Mouse (Mus musculus) myocyte (in vitro differentiated cells): Measurements from ENCODE around the gene Kmt2e.

Source experiments
- CEBPB ChIP-seq: IDR thresholded peaks from 2 replicates; pipeline ENCODE4 v1.6.1; 2011; ENCODE audit warnings: mild to moderate bottlenecking, moderate library complexity; ENCODE audit not compliant: poor library complexity, insufficient read depth, severe bottlenecking
- E2F4 ChIP-seq: IDR thresholded peaks from one replicate; pipeline ENCODE4 v1.6.1; 2011; ENCODE audit warnings: mild to moderate bottlenecking, control low read depth, moderate library complexity; ENCODE audit not compliant: insufficient read depth
- MAX ChIP-seq: IDR thresholded peaks from one replicate; pipeline ENCODE4 v1.6.1; 2011; ENCODE audit warnings: low read depth, mild to moderate bottlenecking, control low read depth
- MYOG ChIP-seq, 3 experiments: IDR thresholded peaks; one replicate each; pipeline ENCODE4 v1.6.1; 2011; ENCODE audit warnings: control low read depth in 2 of 3, low read depth in 2 of 3, mild to moderate bottlenecking in 2 of 3; ENCODE audit not compliant: insufficient read length in 2 of 3, control insufficient read depth in 1 of 3, insufficient read depth in 1 of 3
- POLR2A ChIP-seq: IDR thresholded peaks from one replicate; pipeline ENCODE4 v1.6.1; 2011; ENCODE audit warnings: low read depth, mild to moderate bottlenecking, control low read depth, moderate library complexity; ENCODE audit not compliant: insufficient read length
- POLR2AphosphoS2 ChIP-seq: IDR thresholded peaks from one replicate; pipeline ENCODE4 v1.6.1; 2011; ENCODE audit warnings: low read depth, control low read depth; ENCODE audit not compliant: insufficient read length
- REST ChIP-seq: IDR thresholded peaks from one replicate; pipeline ENCODE4 v1.6.1; 2011; ENCODE audit warnings: mild to moderate bottlenecking, control low read depth, moderate library complexity; ENCODE audit not compliant: insufficient read depth, insufficient read length
- TCF12 ChIP-seq: IDR thresholded peaks from one replicate; pipeline ENCODE4 v1.6.1; 2011; ENCODE audit warnings: mild to moderate bottlenecking, control low read depth; ENCODE audit not compliant: poor library complexity, insufficient read depth, severe bottlenecking
- USF1 ChIP-seq: IDR thresholded peaks from one replicate; pipeline ENCODE4 v1.6.1; 2011; ENCODE audit warnings: low read depth, mild to moderate bottlenecking, control low read depth, moderate library complexity

GRCm38 (mm10) chr5:23502317-23502937, 68.2 kb downstream of the Kmt2e start:
- TF ChIP-seq MAX, result no peak
- TF ChIP-seq MYOG (IDR thresholded peaks at IDR 0.05; ENCODE audit: control insufficient read depth in 1 of 3, insufficient read depth in 1 of 3, insufficient read length in 2 of 3, low read depth in 2 of 3), result no peak
- no peak for TF ChIP-seq POLR2A
- TF ChIP-seq USF1, result no peak
- TF ChIP-seq TCF12, result no peak
- no peak for TF ChIP-seq E2F4
- TF ChIP-seq POLR2AphosphoS2, result peak; percentile 78
- no peak for TF ChIP-seq REST
- no peak for TF ChIP-seq CEBPB
